Mouse (Mus musculus): ENCODE data around the gene BC005537.

Gene BC005537

GRCm38 (mm10) chr13:24841702-24842101 is 40.2 kb downstream of the BC005537 start:
- DNase-seq (ENCODE audit: low read depth, low spot score): no peak

GRCm38 (mm10) chr13:24844983-24845955 is 43.8 kb downstream of the BC005537 start, which contains the start of gene D130043K22Rik:
Gene D130043K22Rik, plus strand, starts transcription at chr13:24845135.
- DNase-seq (ENCODE audit: low read depth, low spot score): peak; percentile 39

- no peak for DNase-seq (ENCODE audit: low read depth, low spot score)
Measured at GRCm38 (mm10) chr13:24849318-24849717, 47.9 kb downstream of the BC005537 start.

GRCm38 (mm10) chr13:24851989-24852388 is 50.5 kb downstream of the BC005537 start:
- DNase-seq (ENCODE audit: low read depth, low spot score): no peak

- no peak for DNase-seq (ENCODE audit: low read depth, low spot score)
Measured at GRCm38 (mm10) chr13:24852570-24852969, 51.1 kb downstream of the BC005537 start.

- no peak for DNase-seq (ENCODE audit: low read depth, low spot score)
Measured at GRCm38 (mm10) chr13:24859115-24859514, 57.7 kb downstream of the BC005537 start.

- no peak for DNase-seq (ENCODE audit: low read depth, low spot score)
Measured at GRCm38 (mm10) chr13:24861084-24861483, 59.6 kb downstream of the BC005537 start.

- DNase-seq (ENCODE audit: low read depth, low spot score): no peak
Measured at GRCm38 (mm10) chr13:24862021-24862420, 60.6 kb downstream of the BC005537 start.

- no peak for DNase-seq (ENCODE audit: low read depth, low spot score)
Measured at GRCm38 (mm10) chr13:24862520-24862919, 61.1 kb downstream of the BC005537 start.

Measured in telencephalon, adult 2 months (tissue).